Mouse (Mus musculus): ENCODE data around the gene Snrnp27.

The Snrnp27 gene

GRCm38 (mm10) chr6:86660161-86660877 lies 24.0 kb downstream of the Snrnp27 start:
- DNase-seq: no peak

GRCm38 (mm10) chr6:86658501-86658900 lies 25.8 kb downstream of the Snrnp27 start:
- no peak for DNase-seq

GRCm38 (mm10) chr6:86654270-86654916 lies 29.9 kb downstream of the Snrnp27 start:
- DNase-seq: no peak

- no peak for DNase-seq
These were observed 31.3 kb downstream of the Snrnp27 start for GRCm38 (mm10) chr6:86653026-86653425.

GRCm38 (mm10) chr6:86646143-86646542 lies 38.2 kb downstream of the Snrnp27 start:
- DNase-seq: no peak

GRCm38 (mm10) chr6:86645551-86645950 lies 38.8 kb downstream of the Snrnp27 start:
- DNase-seq: no peak

- DNase-seq: no peak
These were observed 39.4 kb downstream of the Snrnp27 start for GRCm38 (mm10) chr6:86644775-86645400.

- DNase-seq: no peak
These were observed 42.6 kb downstream of the Snrnp27 start for GRCm38 (mm10) chr6:86641716-86642115.

- DNase-seq: no peak
These were observed 43.5 kb downstream of the Snrnp27 start for GRCm38 (mm10) chr6:86640776-86641175.

GRCm38 (mm10) chr6:86640161-86640560 lies 44.2 kb downstream of the Snrnp27 start:
- DNase-seq: no peak

- DNase-seq: no peak
These were observed 44.9 kb downstream of the Snrnp27 start for GRCm38 (mm10) chr6:86639180-86640160.

GRCm38 (mm10) chr6:86638434-86638833 lies 45.9 kb downstream of the Snrnp27 start:
- DNase-seq: no peak

GRCm38 (mm10) chr6:86637860-86638259 lies 46.5 kb downstream of the Snrnp27 start:
- no peak for DNase-seq

GRCm38 (mm10) chr6:86637171-86637835 lies 47.0 kb downstream of the Snrnp27 start:
- DNase-seq: no peak

GRCm38 (mm10) chr6:86636495-86636894 lies 47.8 kb downstream of the Snrnp27 start:
- DNase-seq: no peak

- no peak for DNase-seq
These were observed 54.2 kb downstream of the Snrnp27 start for GRCm38 (mm10) chr6:86630141-86630540.

GRCm38 (mm10) chr6:86627946-86628345 lies 56.4 kb downstream of the Snrnp27 start, which contains the start of gene Asprv1:
Gene Asprv1, plus strand, starts transcription at chr6:86628164.
- DNase-seq: no peak

All from right cerebral cortex, adult 18-20 months (tissue).